Mouse (Mus musculus) CH12.LX (cell line): Measurements from ENCODE around the gene Phc1. TPM values are rescaled to one million over a fixed set of nuclear protein-coding genes. Genes with fewer than 3 reads are reported as not detected.

Experiments
- DNase-seq: peaks from one replicate; pipeline ENCODE4 v3.0.0-alpha.2; 2013; ENCODE audit errors: extremely low read depth
- H3K27ac ChIP-seq: 2 replicates; pipeline ENCODE4 v1.5.1; 2012; ENCODE audit warnings: low read depth, mild to moderate bottlenecking, control low read depth, moderate library complexity; ENCODE audit not compliant: insufficient read depth
- H3K27me3 ChIP-seq: replicated peaks from 2 replicates; pipeline ENCODE3; 2012; ENCODE audit warnings: inconsistent platforms
- H3K36me3 ChIP-seq, 2 experiments: replicated peaks in 1 of 2; 2 replicates each; pipeline versions ENCODE3 to v1.6.1; 2012; ENCODE audit warnings: inconsistent platforms in 1 of 2, low read length in 1 of 2, mild to moderate bottlenecking in 1 of 2, mixed read lengths in 1 of 2, moderate library complexity in 1 of 2; ENCODE audit not compliant: control insufficient read depth in 1 of 2, insufficient read depth in 1 of 2
- H3K4me1 ChIP-seq, 2 experiments: 2 replicates each; pipeline ENCODE4 v1.6.1; 2012; ENCODE audit warnings: inconsistent platforms in 1 of 2, moderate library complexity in 1 of 2; ENCODE audit not compliant: insufficient read depth in 2 of 2, control insufficient read depth in 1 of 2
- H3K4me2 ChIP-seq: 2 replicates; pipeline ENCODE4 v1.6.1; 2012; ENCODE audit warnings: low read depth, mild to moderate bottlenecking, control low read depth; ENCODE audit not compliant: poor library complexity, insufficient read depth, severe bottlenecking
- H3K4me3 ChIP-seq, 3 experiments: fragments of 150-350 bp in 1 of 3; sonication (generic) in 1 of 3; replicated peaks in 1 of 3; 2 replicates each; pipeline versions ENCODE3 to v1.5.1; 2011 to 2012; ENCODE audit warnings: low read depth in 2 of 3, low read length in 2 of 3, mild to moderate bottlenecking in 2 of 3, moderate library complexity in 2 of 3, control low read depth in 1 of 3, improper control_type of control experiment in 1 of 3, inconsistent platforms in 1 of 3, mixed read lengths in 1 of 3; ENCODE audit not compliant: poor library complexity in 1 of 3
- H3K79me2 ChIP-seq: replicated peaks from 2 replicates; pipeline ENCODE4 v1.6.1; 2012; ENCODE audit warnings: mild to moderate bottlenecking, moderate library complexity; ENCODE audit not compliant: control insufficient read depth, poor library complexity, insufficient read depth, severe bottlenecking; ENCODE audit errors: extremely low read depth
- H3K9ac ChIP-seq: 2 replicates; pipeline ENCODE4 v1.6.1; 2012; ENCODE audit warnings: low read depth, mild to moderate bottlenecking, control low read depth, moderate library complexity; ENCODE audit not compliant: insufficient read depth
- H3K9me3 ChIP-seq: replicated peaks from 2 replicates; pipeline ENCODE3; 2012; ENCODE audit warnings: low read length, inconsistent platforms, mixed read lengths
- BHLHE40 ChIP-seq: IDR thresholded peaks from 2 replicates; pipeline ENCODE4 v1.6.1; 2011; ENCODE audit warnings: mild to moderate bottlenecking, low read depth, low read length, improper control_type of control experiment
- CHD1 ChIP-seq: IDR thresholded peaks from 2 replicates; pipeline ENCODE4 v1.6.1; 2012; ENCODE audit warnings: low read depth, low read length, improper control_type of control experiment, inconsistent platforms
- CHD2 ChIP-seq: IDR thresholded peaks from 2 replicates; pipeline ENCODE4 v1.6.1; 2011; ENCODE audit warnings: low read length, improper control_type of control experiment
- CTCF ChIP-seq, 2 experiments: IDR thresholded peaks in 1 of 2; conservative IDR thresholded peaks in 1 of 2; 2 replicates each; pipeline ENCODE4 v1.5.1; 2011 to 2012; ENCODE audit warnings: low read depth in 2 of 2, low read length in 2 of 2, improper control_type of control experiment in 1 of 2, inconsistent platforms in 1 of 2, mild to moderate bottlenecking in 1 of 2, moderate library complexity in 1 of 2
- ELF1 ChIP-seq: IDR thresholded peaks from 2 replicates; pipeline ENCODE4 v1.6.1; 2014; ENCODE audit warnings: low read depth, mild to moderate bottlenecking, inconsistent platforms, low read length, improper control_type of control experiment
- HCFC1 ChIP-seq: IDR thresholded peaks from 2 replicates; pipeline ENCODE4 v1.6.1; 2012; ENCODE audit warnings: low read depth, mild to moderate bottlenecking, inconsistent platforms, low read length, improper control_type of control experiment
- IRF4 ChIP-seq: IDR thresholded peaks from 2 replicates; pipeline ENCODE4 v1.6.1; 2014; ENCODE audit warnings: low read depth, mild to moderate bottlenecking, inconsistent platforms, low read length, improper control_type of control experiment
- JUND ChIP-seq: conservative IDR thresholded peaks from 2 replicates; pipeline ENCODE4 v1.6.1; 2011; ENCODE audit warnings: low read depth, low read length, improper control_type of control experiment
- KAT2A ChIP-seq: IDR thresholded peaks from 2 replicates; pipeline ENCODE4 v1.6.1; 2012; ENCODE audit warnings: low read length, improper control_type of control experiment, inconsistent platforms; ENCODE audit not compliant: insufficient replicate concordance
- MAFK ChIP-seq: IDR thresholded peaks from 2 replicates; pipeline ENCODE4 v1.6.1; 2011; ENCODE audit warnings: low read length, improper control_type of control experiment; ENCODE audit not compliant: insufficient replicate concordance
- MAZ ChIP-seq: IDR thresholded peaks from 2 replicates; pipeline ENCODE4 v1.6.1; 2012; ENCODE audit warnings: low read depth, mild to moderate bottlenecking, inconsistent platforms, low read length, improper control_type of control experiment, moderate library complexity
- MEF2A ChIP-seq: IDR thresholded peaks from 2 replicates; pipeline ENCODE4 v1.6.1; 2014; ENCODE audit warnings: low read depth, mild to moderate bottlenecking, inconsistent platforms, low read length, improper control_type of control experiment, borderline replicate concordance
- MXI1 ChIP-seq: IDR thresholded peaks from 2 replicates; pipeline ENCODE4 v1.6.1; 2011; ENCODE audit warnings: mild to moderate bottlenecking, low read depth, low read length, improper control_type of control experiment
- MYC ChIP-seq: IDR thresholded peaks from 2 replicates; pipeline ENCODE4 v1.6.1; 2011; ENCODE audit warnings: low read depth, mild to moderate bottlenecking, improper control_type of control experiment, low read length
- PAX5 ChIP-seq: IDR thresholded peaks from 2 replicates; pipeline ENCODE4 v1.6.1; 2012; ENCODE audit warnings: low read length, inconsistent platforms, mixed read lengths
- POLR2AphosphoS2 ChIP-seq: IDR thresholded peaks from 2 replicates; pipeline ENCODE4 v1.6.1; 2011; ENCODE audit warnings: low read depth, low read length, improper control_type of control experiment
- RAD21 ChIP-seq: IDR thresholded peaks from 2 replicates; pipeline ENCODE4 v1.6.1; 2011; ENCODE audit warnings: low read depth, mild to moderate bottlenecking, low read length, improper control_type of control experiment, moderate library complexity
- RCOR1 ChIP-seq: conservative IDR thresholded peaks from 2 replicates; pipeline ENCODE4 v1.6.1; 2012; ENCODE audit warnings: low read depth, mild to moderate bottlenecking, inconsistent platforms, low read length, improper control_type of control experiment
- SIN3A ChIP-seq: IDR thresholded peaks from 2 replicates; pipeline ENCODE4 v1.6.1; 2012; ENCODE audit warnings: low read length, improper control_type of control experiment, inconsistent platforms
- SMC3 ChIP-seq: IDR thresholded peaks from 2 replicates; pipeline ENCODE4 v1.6.1; 2011; ENCODE audit warnings: low read depth, low read length, improper control_type of control experiment
- TCF12 ChIP-seq: IDR thresholded peaks from 2 replicates; pipeline ENCODE4 v1.6.1; 2014; ENCODE audit warnings: low read depth, mild to moderate bottlenecking, inconsistent platforms, low read length, improper control_type of control experiment
- UBTF ChIP-seq: IDR thresholded peaks from 2 replicates; pipeline ENCODE4 v1.6.1; 2012; ENCODE audit warnings: low read depth, mild to moderate bottlenecking, inconsistent platforms, low read length, improper control_type of control experiment, moderate library complexity
- USF1 ChIP-seq: IDR thresholded peaks from 2 replicates; pipeline ENCODE4 v1.6.1; 2014; ENCODE audit warnings: low read depth, mild to moderate bottlenecking, inconsistent platforms, low read length, improper control_type of control experiment
- ZKSCAN1 ChIP-seq: IDR thresholded peaks from 2 replicates; pipeline ENCODE4 v1.6.1; 2012; ENCODE audit warnings: low read depth, inconsistent platforms, low read length, improper control_type of control experiment, borderline replicate concordance
- ZMIZ1 ChIP-seq: IDR thresholded peaks from 2 replicates; pipeline ENCODE4 v1.6.1; 2012; ENCODE audit warnings: low read depth, mild to moderate bottlenecking, inconsistent platforms, low read length, improper control_type of control experiment
- ZNF384 ChIP-seq: IDR thresholded peaks from 2 replicates; pipeline ENCODE4 v1.6.1; 2012; ENCODE audit warnings: low read depth, low read length, improper control_type of control experiment, inconsistent platforms
- dilution Hi-C: fragments of 300-500 bp; cut with MboI; formaldehyde crosslinking; loops from 2 replicates; pipeline ENCODE4 v1.14.3; 2020; ENCODE audit warnings: low sequenced_read_pairs; ENCODE audit not compliant: extremely low pct_unique_long_range_greater_than_20kb, extremely low pct_ligation_motif_present
- in situ Hi-C: fragments of 300-500 bp; cut with MboI; formaldehyde crosslinking; loops from 3 replicates; pipeline ENCODE4 v1.14.3; 2019; ENCODE audit warnings: low sequenced_read_pairs, low pct_ligation_motif_present, low pct_unique_long_range_greater_than_20kb, mixed read lengths
- polyA plus RNA-seq: library from polyadenylated mRNA; unstranded; fragments of >175 nt; gene quantifications from 2 replicates; pipeline ENCODE4 v1.2.1, GENCODE M21; 2012; ENCODE audit warnings: low read depth; ENCODE audit not compliant: insufficient read length
- total RNA-seq, 2 experiments: library from RNA; depleted of rRNA; stranded (reverse); fragments of 300-350 nt in 1 of 2; fragments of >200 nt in 1 of 2; gene quantifications; 2 replicates each; pipeline ENCODE4 v1.2.3; 2012 to 2014

Gene Phc1
- total and polyA plus RNA-seq, 3 experiments = 2.9 to 13.8 (median 6.5) TPM

DNA sequence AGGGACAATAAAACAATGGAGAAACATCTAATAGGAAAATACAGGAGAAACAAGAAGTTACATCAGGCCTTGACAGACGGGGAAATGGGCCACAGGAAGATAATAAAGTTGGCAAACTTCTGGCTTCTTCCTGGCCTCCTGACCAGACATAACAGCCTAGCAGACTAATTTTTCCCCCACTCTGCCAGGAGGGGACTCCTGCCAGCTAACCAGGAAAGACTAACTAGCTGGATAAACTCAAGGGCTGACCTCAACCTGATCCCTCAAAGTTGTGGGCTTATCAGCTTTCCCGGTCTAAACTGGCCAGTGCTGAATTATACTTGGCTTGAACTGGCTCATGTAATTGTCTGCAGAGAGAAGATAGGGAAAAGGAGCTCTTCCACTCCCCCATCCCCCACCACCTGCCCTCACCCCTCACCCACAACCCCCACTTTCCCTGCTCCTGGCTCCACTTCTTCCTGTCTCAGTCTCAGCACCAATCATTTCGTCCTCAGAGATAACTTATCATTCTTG lies 40.7 kb downstream of the Phc1 start:
- no peaks in the 10 kb centered on the region for H3K36me3 ChIP-seq
- peaks cover 5% of the 10 kb centered on the region; the same call in 1 of the 2 replicates for H3K79me2 ChIP-seq
- DNase-seq = no peak
- H3K27me3 ChIP-seq = no peaks in the 10 kb centered on the region
- dilution Hi-C loops = no loop called here
- H3K4me1 ChIP-seq = peaks cover 6 to 40% of the 10 kb centered on the region in 2 experiments; a peak in 3 of 4 replicates
- no peak overlapping the region for H3K4me3 ChIP-seq
- in situ Hi-C loops = no loop called here
- no peak overlapping the region for H3K27ac ChIP-seq
- no peaks in the 10 kb centered on the region for H3K9me3 ChIP-seq
- H3K4me2 ChIP-seq = no peak overlapping the region
- H3K9ac ChIP-seq = no peak overlapping the region
- TF ChIP-seq BHLHE40 (no peak), MYC (no peak), ZNF384 (no peak), JUND (no peak), IRF4 (no peak), MAFK (no peak), PAX5 (no peak), ELF1 (no peak), SIN3A (no peak), MXI1 (no peak), SMC3 (no peak), RAD21 (no peak), UBTF (no peak), POLR2AphosphoS2 (no peak), HCFC1 (no peak), ZMIZ1 (no peak), KAT2A (no peak), USF1 (no peak), CHD1 (no peak), TCF12 (no peak)

DNA sequence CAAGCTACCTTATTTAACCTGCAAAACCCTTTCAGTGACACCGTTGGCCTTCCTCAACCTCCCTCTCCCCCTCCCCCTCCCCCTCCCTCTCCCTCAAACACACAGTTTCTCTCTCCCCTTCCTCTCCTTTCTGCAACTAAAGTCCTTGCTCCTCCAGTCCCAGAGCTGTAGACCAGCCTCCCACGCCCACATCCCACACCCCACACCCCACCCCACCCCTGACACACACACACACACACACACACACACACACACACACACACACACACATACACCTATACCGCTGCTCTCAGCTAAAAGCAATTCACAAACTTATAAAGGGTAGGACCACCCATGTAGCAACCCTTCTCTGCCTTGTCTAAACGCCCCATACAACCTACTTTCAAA lies 42.1 kb downstream of the Phc1 start:
- peak overlapping the region; percentile 94 for H3K4me2 ChIP-seq
- H3K27ac ChIP-seq = no peak overlapping the region
- H3K9ac ChIP-seq = no peak overlapping the region
- H3K36me3 ChIP-seq = no peaks in the 10 kb centered on the region
- DNase-seq = no peak
- peaks cover 5% of the 10 kb centered on the region; the same call in 1 of the 2 replicates for H3K79me2 ChIP-seq
- H3K9me3 ChIP-seq = no peaks in the 10 kb centered on the region
- in situ Hi-C loops (no loop called here), dilution Hi-C loops (no loop called here)
- H3K27me3 ChIP-seq = no peaks in the 10 kb centered on the region
- H3K4me3 ChIP-seq = no peak overlapping the region
- peaks cover 12 to 35% of the 10 kb centered on the region in 2 experiments for H3K4me1 ChIP-seq
- TF ChIP-seq ZKSCAN1 = no peak
- no peak for TF ChIP-seq SMC3
- no peak for TF ChIP-seq CHD2
- no peak for TF ChIP-seq MAZ
- no peak for TF ChIP-seq MYC
- TF ChIP-seq ZNF384 = no peak
- TF ChIP-seq CTCF (conservative IDR thresholded peaks at IDR 0.05 in 1 of 2, IDR thresholded peaks at IDR 0.05 in 1 of 2; ENCODE audit: low read depth in 2 of 2, low read length in 2 of 2) = no peak
- TF ChIP-seq UBTF = no peak
- TF ChIP-seq MEF2A = no peak
- no peak for TF ChIP-seq IRF4
- no peak for TF ChIP-seq HCFC1
- no peak for TF ChIP-seq RCOR1
- TF ChIP-seq PAX5 = no peak
